Comparison of ENCODE assay signal across 19 mouse cellular contexts in the genomic region with DNA sequence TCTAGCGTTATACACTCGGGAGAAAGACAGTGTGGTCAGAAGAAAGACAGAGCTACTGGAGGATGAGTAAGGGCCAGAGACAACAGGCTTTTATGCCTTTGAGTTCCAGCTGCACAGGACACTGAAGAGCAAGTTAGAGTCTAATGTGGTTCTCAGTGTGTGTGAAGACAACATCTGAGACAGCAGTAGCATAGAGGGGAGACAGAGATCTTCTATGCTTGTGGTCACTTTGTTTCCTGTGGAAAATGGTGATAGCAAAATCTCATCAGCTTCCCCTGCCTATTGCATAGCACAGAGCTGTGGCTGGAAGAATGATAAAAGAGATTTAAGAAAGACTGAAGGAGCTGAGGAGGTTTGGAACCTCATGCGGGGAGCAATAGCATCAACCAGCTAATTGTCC. TPM values are rescaled to one million over a fixed set of nuclear protein-coding genes. Genes with fewer than 3 reads are reported as not detected.
DNase-seq lines count a peak whose midpoint lies in the region; ATAC-seq and TF ChIP-seq lines count a peak whose summit lies in the region.
"Had no signal": no experiment of that assay in that cellular context is flagged by ENCODE, and none has a peak within 500 bp of the region (broad histone marks: within the 10 kb centered on the region; RNA-seq: fewer than 3 reads in every experiment).

No protein-coding gene starts in this region.

- no peaks in the 10 kb centered on the region; the same call in 1 of the 2 replicates for H3K4me1 ChIP-seq in embryonic facial prominence, embryonic 12.5 days
- peaks cover 17% of the 10 kb centered on the region; the same call in 1 of the 2 replicates for H3K4me1 ChIP-seq in embryonic facial prominence, embryonic 10.5 days
- no peaks in the 10 kb centered on the region for H3K4me1 ChIP-seq in kidney, postnatal 0 days (replicated peaks; ENCODE audit: insufficient read depth, low read length)
- no peaks in the 10 kb centered on the region for H3K4me1 ChIP-seq in intestine, embryonic 16.5 days (ENCODE audit: control insufficient read depth, insufficient read depth, low read length)
- H3K4me1 ChIP-seq: midbrain, embryonic 15.5 days had no signal

- no peaks in the 10 kb centered on the region for H3K9me3 ChIP-seq in embryonic facial prominence, embryonic 12.5 days
- no peaks in the 10 kb centered on the region for H3K9me3 ChIP-seq in embryonic facial prominence, embryonic 10.5 days
- no peaks in the 10 kb centered on the region for H3K9me3 ChIP-seq in kidney, postnatal 0 days (replicated peaks; ENCODE audit: low read length)
- H3K9me3 ChIP-seq in intestine, embryonic 16.5 days (ENCODE audit: control insufficient read depth, low read length), result no peaks in the 10 kb centered on the region
- H3K9me3 ChIP-seq: midbrain, embryonic 15.5 days had no signal

- no peaks in the 10 kb centered on the region for H3K36me3 ChIP-seq in embryonic facial prominence, embryonic 12.5 days
- no peaks in the 10 kb centered on the region for H3K36me3 ChIP-seq in embryonic facial prominence, embryonic 10.5 days (replicated peaks)
- no peaks in the 10 kb centered on the region for H3K36me3 ChIP-seq in kidney, postnatal 0 days (ENCODE audit: insufficient read depth, low read length)
- no peaks in the 10 kb centered on the region for H3K36me3 ChIP-seq in intestine, embryonic 16.5 days (ENCODE audit: control insufficient read depth, insufficient read depth, low read length)
- H3K36me3 ChIP-seq: midbrain, embryonic 15.5 days had no signal

- no peak for DNase-seq in embryonic facial prominence, embryonic 10.5 days (ENCODE audit: low spot score)
- DNase-seq in kidney, postnatal 0 days (ENCODE audit: low spot score), result no peak
- no peak for DNase-seq in kidney, adult 8-10 months
- DNase-seq in brain, adult 2 months (ENCODE audit: low read depth, low spot score), result peak; percentile 13
- DNase-seq in urinary bladder, postnatal 10 days (ENCODE audit: low spot score), result no peak
- no peak for DNase-seq in layer of hippocampus, adult 18-20 months (ENCODE audit: low spot score in 2 of 2)
- DNase-seq: adrenal gland, postnatal 10 days; cerebellum, postnatal 25 days; heart, postnatal 36 days; kidney, postnatal 36 days; lung, postnatal 10 days; right cerebral cortex, adult 18-20 months; thymus, postnatal 36 days had no signal

- no peaks in the 10 kb centered on the region for H3K27me3 ChIP-seq in embryonic facial prominence, embryonic 12.5 days
- no peaks in the 10 kb centered on the region for H3K27me3 ChIP-seq in embryonic facial prominence, embryonic 10.5 days (replicated peaks; ENCODE audit: low read depth, poor library complexity, severe bottlenecking)
- H3K27me3 ChIP-seq in kidney, postnatal 0 days (ENCODE audit: insufficient read depth, low read length), result no peaks in the 10 kb centered on the region
- no peaks in the 10 kb centered on the region for H3K27me3 ChIP-seq in intestine, embryonic 16.5 days (replicated peaks; ENCODE audit: control insufficient read depth, insufficient read depth, low read length)
- H3K27me3 ChIP-seq: midbrain, embryonic 15.5 days had no signal

- H3K9ac ChIP-seq in embryonic facial prominence, embryonic 12.5 days, result no peak overlapping the region
- no peak overlapping the region for H3K9ac ChIP-seq in kidney, postnatal 0 days (ENCODE audit: low read depth, low read length)
- H3K9ac ChIP-seq in intestine, embryonic 16.5 days (ENCODE audit: low read depth, low read length), result no peak overlapping the region
- H3K9ac ChIP-seq: midbrain, embryonic 15.5 days had no signal

- H3K27ac ChIP-seq in embryonic facial prominence, embryonic 12.5 days, result no peak overlapping the region
- no peak overlapping the region for H3K27ac ChIP-seq in embryonic facial prominence, embryonic 10.5 days (replicated peaks)
- no peak overlapping the region for H3K27ac ChIP-seq in kidney, postnatal 0 days
- H3K27ac ChIP-seq in intestine, embryonic 16.5 days (ENCODE audit: low read length), result no peak overlapping the region
- H3K27ac ChIP-seq: midbrain, embryonic 15.5 days had no signal

- no peak overlapping the region for H3K4me3 ChIP-seq in embryonic facial prominence, embryonic 12.5 days
- no peak overlapping the region for H3K4me3 ChIP-seq in embryonic facial prominence, embryonic 10.5 days
- no peak overlapping the region for H3K4me3 ChIP-seq in kidney, postnatal 0 days (replicated peaks; ENCODE audit: low read depth, low read length)
- peak overlapping the region; percentile 20; the same call in 1 of the 2 replicates for H3K4me3 ChIP-seq in intestine, embryonic 16.5 days (ENCODE audit: low read length)
- H3K4me3 ChIP-seq: midbrain, embryonic 15.5 days had no signal

- H3K4me2 ChIP-seq in embryonic facial prominence, embryonic 12.5 days (replicated peaks), result peak overlapping the region; percentile 28
- H3K4me2 ChIP-seq in kidney, postnatal 0 days (ENCODE audit: low read length), result peak overlapping the region; percentile 39
- H3K4me2 ChIP-seq in intestine, embryonic 16.5 days (ENCODE audit: low read depth, low read length), result peak overlapping the region; percentile 41

- ATAC-seq in embryonic facial prominence, embryonic 12.5 days (ENCODE audit: insufficient number of reproducible peaks, insufficient read depth, low FRiP score, low TSS enrichment), result no peak
- ATAC-seq in kidney, postnatal 0 days (replicated peaks; ENCODE audit: low FRiP score, low read depth), result no peak
- no peak for ATAC-seq in intestine, embryonic 16.5 days
- ATAC-seq: midbrain, embryonic 15.5 days had no signal

- WGBS in embryonic facial prominence, embryonic 12.5 days, result 90% methylated on average over 3 of the region's 3 CpGs
- WGBS in embryonic facial prominence, embryonic 10.5 days, result 90% methylated on average over 3 of the region's 3 CpGs
- 85% methylated on average over 3 of the region's 3 CpGs for WGBS in kidney, postnatal 0 days
- 84% methylated on average over 3 of the region's 3 CpGs for WGBS in intestine, embryonic 16.5 days

- no peak for TF ChIP-seq CTCF in kidney, postnatal 0 days (IDR thresholded peaks at IDR 0.05; ENCODE audit: low read depth)

RNA-seq across cellular contexts. Expression of gene Cyp2j6, which starts 1.8 kb away (rescaled TPM):
- 9.1 and 10.7 TPM in 2 replicates for polyA plus RNA-seq in embryonic facial prominence, embryonic 12.5 days (2016; fragmentation: Nextera tagmentation; extraction: Ambion mirVana)
- 4.4 and 5.2 TPM in 2 replicates for polyA plus RNA-seq in embryonic facial prominence, embryonic 10.5 days (2016; fragmentation: Nextera tagmentation; extraction: Ambion mirVana)
- 32.5 and 33.4 TPM in 2 replicates for polyA plus RNA-seq in kidney, postnatal 0 days (2015; fragmentation: Nextera tagmentation; extraction: Ambion mirVana)
- polyA plus RNA-seq in intestine, embryonic 16.5 days (2015; fragmentation: Nextera tagmentation; extraction: Ambion mirVana), result 48.0 and 59.1 TPM in 2 replicates
- total RNA-seq in layer of hippocampus, adult 18-20 months (2021), result 10 to 100 TPM; 14.5 to 15.1 TPM
- total RNA-seq: neutrophil, adult 5-6 weeks had no signal

RNA-seq across cellular contexts. Expression of gene Cyp2j9, which starts 39.8 kb away (rescaled TPM):
- polyA plus RNA-seq in embryonic facial prominence, embryonic 12.5 days (2016; fragmentation: Nextera tagmentation; extraction: Ambion mirVana), result 2.0 TPM in 2 replicates
- 0.72 and 1.0 TPM in 2 replicates for polyA plus RNA-seq in embryonic facial prominence, embryonic 10.5 days (2016; fragmentation: Nextera tagmentation; extraction: Ambion mirVana)
- polyA plus RNA-seq in kidney, postnatal 0 days (2015; fragmentation: Nextera tagmentation; extraction: Ambion mirVana), result 8.9 and 10.1 TPM in 2 replicates
- polyA plus RNA-seq in intestine, embryonic 16.5 days (2015; fragmentation: Nextera tagmentation; extraction: Ambion mirVana), result 4.2 TPM in 2 replicates
- 10 to 100 TPM; 37.1 to 41.9 TPM for total RNA-seq in layer of hippocampus, adult 18-20 months (2021)
- total RNA-seq: neutrophil, adult 5-6 weeks had no signal

RNA-seq across cellular contexts. Expression of gene Cyp2j8, which starts 44.4 kb away (rescaled TPM):
- not detected in 2 replicates for polyA plus RNA-seq in embryonic facial prominence, embryonic 12.5 days (2016; fragmentation: Nextera tagmentation; extraction: Ambion mirVana)
- not detected in 2 replicates for polyA plus RNA-seq in embryonic facial prominence, embryonic 10.5 days (2016; fragmentation: Nextera tagmentation; extraction: Ambion mirVana)
- 0.12 and 0.14 TPM in 2 replicates for polyA plus RNA-seq in kidney, postnatal 0 days (2015; fragmentation: Nextera tagmentation; extraction: Ambion mirVana)
- 0.11 TPM in 1 of 2 replicates, not detected in the other for polyA plus RNA-seq in intestine, embryonic 16.5 days (2015; fragmentation: Nextera tagmentation; extraction: Ambion mirVana)
- total RNA-seq in layer of hippocampus, adult 18-20 months (2021), result not detected
- total RNA-seq: adrenal gland, postnatal 10 days; gastrocnemius, postnatal 4 days; heart, postnatal 36 days; neutrophil, adult 5-6 weeks had no signal
- polyA plus RNA-seq: liver, adult 2 months; midbrain, embryonic 15.5 days had no signal
